Mouse (Mus musculus): ENCODE data around the gene Nlrp9a. TPM values are rescaled to one million over a fixed set of nuclear protein-coding genes. Genes with fewer than 3 reads are reported as not detected.
"Not testable (repeated sequence)": the region's sequence is repeated elsewhere in the genome, so short reads cannot be mapped to it uniquely, and the experiment has no call there.

The Nlrp9a gene
- polyA plus RNA-seq (2012; rRNA removed) = not detected in 2 replicates

- DNase-seq (ENCODE audit: low read depth) = not testable (repeated sequence)
Observed at GRCm38 (mm10) chr7:26534723-26535122, at the start of gene Nlrp9a. Gene Nlrp9a (plus strand): TSS chr7:26535023.

- not testable (repeated sequence) for DNase-seq (ENCODE audit: low read depth)
Observed at GRCm38 (mm10) chr7:26489514-26489913, 45.3 kb upstream of the Nlrp9a start.

GRCm38 (mm10) chr7:26589077-26589476 lies 54.3 kb downstream of the Nlrp9a start:
- DNase-seq (ENCODE audit: low read depth) = no peak

- no peak for DNase-seq (ENCODE audit: low read depth)
Observed at GRCm38 (mm10) chr7:26589774-26590173, 55.0 kb downstream of the Nlrp9a start.

GRCm38 (mm10) chr7:26618364-26618763 lies 83.5 kb downstream of the Nlrp9a start, which contains the start of gene Vmn1r185:
Gene Vmn1r185 (minus strand): TSS chr7:26618464.
- DNase-seq (ENCODE audit: low read depth) = not testable (repeated sequence)

Other genes starting within 250 kb of the Nlrp9a start
- 0.24 TPM in 1 of 2 replicates, not detected in the other for gene Cyp2a4, start 227.9 kb upstream of the Nlrp9a start, polyA plus RNA-seq (2012; rRNA removed)
- not detected in 2 replicates for gene Nlrp9c, start 131.3 kb upstream of the Nlrp9a start, polyA plus RNA-seq (2012; rRNA removed)
- gene Nlrp4a, start 99.9 kb upstream of the Nlrp9a start, polyA plus RNA-seq (2012; rRNA removed) = not detected in 2 replicates
- not detected in 2 replicates for gene Vmn1r185, start 83.4 kb downstream of the Nlrp9a start, polyA plus RNA-seq (2012; rRNA removed)
- gene Cyp2b23, start 151.4 kb downstream of the Nlrp9a start, polyA plus RNA-seq (2012; rRNA removed) = 0.65 TPM in 2 replicates
- 0.27 TPM in 1 of 2 replicates, not detected in the other for gene Cyp2b19, start 222.1 kb downstream of the Nlrp9a start, polyA plus RNA-seq (2012; rRNA removed)

Measured in gonadal fat pad, adult 2 months (tissue).